Mouse (Mus musculus) ES-CJ7 (cell line): Measurements from ENCODE around the gene Edn1.
A peak's percentile ranks its signal among the peaks of the same experiment; 100 is the strongest.

Experiments used
- DNase-seq: peaks from one replicate; pipeline ENCODE4 v3.0.0; 2011; ENCODE audit warnings: low read depth, low spot score

The Edn1 gene

DNA sequence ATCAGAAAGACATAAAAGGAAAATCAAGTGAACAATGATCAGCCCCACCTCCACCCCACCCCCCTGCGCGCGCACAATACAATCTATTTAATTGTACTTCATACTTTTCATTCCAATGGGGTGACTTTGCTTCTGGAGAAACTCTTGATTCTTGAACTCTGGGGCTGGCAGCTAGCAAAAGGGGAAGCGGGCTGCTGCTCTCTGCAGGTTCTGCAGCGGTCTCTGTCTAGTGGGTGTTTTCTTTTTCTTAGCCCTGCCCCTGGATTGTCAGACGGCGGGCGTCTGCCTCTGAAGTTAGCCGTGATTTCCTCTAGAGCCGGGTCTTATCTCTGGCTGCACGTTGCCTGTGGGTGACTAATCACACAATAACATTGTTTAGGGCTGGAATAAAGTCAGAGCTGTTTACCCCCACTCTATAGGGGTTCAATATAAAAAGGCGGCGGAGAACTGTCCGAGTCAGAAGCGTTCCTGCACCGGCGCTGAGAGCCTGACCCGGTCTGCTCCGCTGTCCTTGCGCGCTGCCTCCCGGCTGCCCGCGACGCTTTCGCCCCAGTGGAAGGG is at the start of gene Edn1:
Gene Edn1, plus strand, starts transcription at position 316 of the 561 bp plus-strand sequence.
- DNase-seq, result peak; percentile 69

DNA sequence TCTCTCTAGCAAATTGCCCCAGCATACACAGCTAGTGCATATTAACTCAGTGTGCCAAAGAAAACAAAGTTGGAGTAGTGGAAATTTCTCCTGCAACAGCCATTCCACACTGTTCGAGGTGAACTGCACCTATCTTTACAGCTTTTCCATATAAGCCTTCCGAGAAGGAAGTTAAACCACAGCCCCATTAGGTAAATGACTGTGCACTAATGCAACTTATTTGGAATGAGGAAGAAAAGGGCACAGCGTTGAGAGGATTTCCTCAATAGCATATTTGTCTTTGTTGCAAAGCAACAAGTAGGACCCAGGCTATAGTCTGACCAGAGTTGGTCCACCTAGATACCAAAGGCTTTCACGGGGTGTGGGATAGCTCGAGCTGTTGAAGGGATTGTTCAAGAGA is 47.5 kb upstream of the Edn1 start:
- DNase-seq, result no peak

DNA sequence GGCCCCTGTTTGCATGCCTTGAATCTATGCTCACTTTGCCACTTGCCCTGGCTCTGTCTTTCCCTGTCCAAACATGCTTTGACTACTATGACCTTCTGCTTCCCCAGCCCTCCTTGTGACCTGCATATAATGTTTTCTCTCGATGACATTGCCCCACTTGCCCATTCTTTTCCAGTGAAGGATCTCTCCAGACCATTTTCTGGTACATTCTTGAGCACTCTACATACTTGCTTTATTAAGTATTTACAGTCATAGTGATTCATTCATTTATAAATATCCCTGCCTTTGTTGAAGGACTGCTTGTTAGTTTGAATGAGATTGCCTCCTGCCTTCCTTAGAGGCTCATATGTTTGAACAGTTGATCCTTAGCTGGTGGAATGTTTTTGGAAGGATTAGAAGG is 46.2 kb upstream of the Edn1 start:
- DNase-seq, result no peak

DNA sequence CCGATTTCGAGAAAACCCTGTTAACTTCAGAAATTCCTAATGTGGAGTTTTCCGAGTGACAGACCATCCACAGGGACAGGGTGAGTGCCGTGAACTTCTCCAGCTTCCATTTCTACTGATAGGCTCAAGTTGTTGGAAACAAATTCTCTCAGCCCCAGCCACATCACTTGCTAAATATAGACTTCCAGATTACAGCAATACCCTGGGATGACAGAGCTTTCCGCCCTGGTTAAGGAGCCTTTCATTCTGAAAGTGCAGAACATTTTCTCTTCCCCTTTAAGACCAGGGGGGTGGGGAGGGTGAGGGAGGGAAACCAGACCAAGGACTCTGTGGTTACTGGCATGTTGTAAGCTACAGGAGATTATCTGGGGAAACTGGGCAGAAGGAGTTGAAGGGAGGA is 42.9 kb upstream of the Edn1 start:
- DNase-seq, result no peak

DNA sequence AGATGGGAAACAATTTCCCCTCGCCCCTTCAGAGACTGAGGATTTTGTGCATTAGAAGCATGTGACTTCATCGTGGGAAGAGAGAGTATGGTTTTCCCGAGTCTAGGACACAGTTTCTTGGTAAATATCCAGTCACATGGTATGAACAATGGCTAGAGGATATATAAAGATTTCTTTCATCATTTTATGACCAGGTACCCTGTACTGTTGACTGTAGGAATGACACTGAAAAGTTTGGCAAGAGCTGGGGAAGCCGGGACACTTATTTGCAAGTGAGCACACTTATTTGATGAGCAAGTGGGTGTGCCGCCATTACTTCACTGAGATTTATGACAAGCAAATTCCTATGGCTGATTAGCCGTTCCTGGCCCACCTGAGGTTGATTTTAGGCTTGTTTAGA is 40.6 kb upstream of the Edn1 start:
- DNase-seq, result no peak

DNA sequence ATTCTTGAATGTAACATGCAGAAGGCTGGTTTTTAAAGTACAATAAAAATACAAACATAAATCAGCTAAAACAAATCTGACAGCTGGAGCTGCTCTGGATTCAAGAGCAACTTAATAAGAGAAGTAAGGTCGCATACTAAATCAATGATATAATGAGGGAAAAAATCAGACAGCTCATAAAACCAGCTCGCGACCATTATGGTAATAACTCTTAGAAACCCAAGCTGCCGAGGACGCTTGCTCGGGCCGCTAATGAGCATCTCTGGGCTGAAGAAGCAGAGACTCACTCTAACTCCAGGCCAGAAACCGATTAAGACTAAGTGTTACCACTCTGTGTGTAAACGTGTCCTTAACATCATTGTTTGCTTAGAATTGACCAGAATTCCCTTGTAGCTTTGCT is 31.2 kb upstream of the Edn1 start:
- DNase-seq, result no peak

DNA sequence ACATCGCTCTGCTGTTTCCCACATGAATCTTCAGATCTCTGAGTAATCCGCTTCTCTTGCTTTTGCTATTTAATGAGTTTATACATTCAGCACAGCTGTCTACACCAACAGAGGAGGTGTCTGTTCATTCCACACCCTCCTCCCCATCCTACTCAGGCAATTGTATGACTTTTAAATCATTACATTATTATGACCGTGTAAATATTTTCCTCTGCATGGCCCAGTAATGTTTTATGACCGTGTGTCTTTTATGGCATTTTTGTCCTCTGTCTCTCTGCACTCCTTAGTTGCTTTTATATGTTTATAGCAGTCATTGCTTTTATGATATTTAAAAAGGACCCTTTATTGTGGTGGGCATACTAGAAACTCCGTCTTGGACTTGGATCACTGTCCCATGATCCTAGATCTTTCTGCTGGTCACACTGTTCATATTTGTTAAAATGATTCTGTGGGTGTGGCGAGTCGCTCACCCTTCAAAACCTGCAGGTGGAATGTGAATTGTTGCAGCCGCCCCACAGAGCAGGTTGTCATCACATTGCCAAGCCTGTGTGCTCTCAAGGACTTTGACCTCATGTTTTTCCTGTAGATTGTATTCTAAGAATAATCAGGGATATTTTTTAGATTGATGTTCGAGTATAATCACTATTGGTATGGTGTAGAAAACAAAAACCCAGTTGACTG is 24.4 kb upstream of the Edn1 start:
- no peak for DNase-seq

DNA sequence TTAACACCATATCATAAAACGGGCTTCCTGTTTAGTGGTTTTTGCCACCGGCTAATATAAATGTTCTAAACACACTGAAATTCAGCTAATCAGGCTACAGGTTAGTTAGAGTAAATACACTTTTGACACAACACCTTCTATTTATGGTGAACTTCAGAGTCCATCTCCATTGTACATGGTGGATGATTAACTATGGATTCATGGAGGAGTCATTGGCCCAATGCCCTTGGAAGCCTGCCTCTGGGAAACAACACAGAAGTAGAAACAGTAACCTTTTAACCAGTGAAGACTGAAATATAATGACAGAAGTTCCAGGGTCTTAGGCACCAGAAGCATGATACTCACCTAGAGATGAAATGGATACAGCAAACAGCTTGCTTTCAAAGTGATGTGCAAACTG is 23.5 kb upstream of the Edn1 start:
- no peak for DNase-seq

DNA sequence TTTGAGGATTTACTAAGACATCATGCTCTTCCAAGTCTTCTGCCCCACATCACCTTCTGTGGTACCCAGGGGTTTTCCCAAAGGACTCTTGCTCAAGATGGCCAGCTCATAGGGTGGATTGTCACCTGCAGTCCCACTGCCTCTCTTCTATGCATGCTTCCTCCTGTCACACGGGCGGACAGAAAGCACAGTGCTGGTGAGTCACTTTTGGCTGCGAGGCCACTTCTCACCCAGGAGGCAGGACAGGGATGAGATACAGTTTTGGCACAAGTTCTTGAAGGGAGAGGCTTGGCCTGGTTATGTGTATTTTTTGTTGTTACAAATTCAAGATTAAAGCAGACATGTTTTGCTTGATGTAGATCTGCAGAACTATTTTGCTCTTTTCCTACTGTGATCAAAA is 15.4 kb upstream of the Edn1 start:
- DNase-seq, result no peak

DNA sequence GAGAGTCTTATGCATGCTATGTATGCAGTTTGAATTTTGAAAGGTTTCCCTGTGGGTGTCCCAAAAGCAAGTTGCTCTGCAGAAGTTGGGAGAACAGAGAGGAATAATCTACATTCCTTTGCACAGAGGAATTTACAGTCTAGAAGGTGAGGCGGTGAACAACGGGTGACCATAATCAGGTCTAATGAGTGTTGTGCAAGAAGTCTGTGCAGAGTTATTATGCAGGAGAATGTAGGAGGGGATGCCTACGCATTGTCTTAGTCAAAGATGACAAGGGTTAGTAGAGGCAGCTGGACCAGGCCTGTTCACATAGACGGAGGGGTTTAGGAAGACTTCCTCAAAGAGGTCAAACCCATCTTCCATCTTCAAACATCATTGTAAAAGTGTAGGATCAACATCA is 14.5 kb upstream of the Edn1 start:
- DNase-seq, result no peak

DNA sequence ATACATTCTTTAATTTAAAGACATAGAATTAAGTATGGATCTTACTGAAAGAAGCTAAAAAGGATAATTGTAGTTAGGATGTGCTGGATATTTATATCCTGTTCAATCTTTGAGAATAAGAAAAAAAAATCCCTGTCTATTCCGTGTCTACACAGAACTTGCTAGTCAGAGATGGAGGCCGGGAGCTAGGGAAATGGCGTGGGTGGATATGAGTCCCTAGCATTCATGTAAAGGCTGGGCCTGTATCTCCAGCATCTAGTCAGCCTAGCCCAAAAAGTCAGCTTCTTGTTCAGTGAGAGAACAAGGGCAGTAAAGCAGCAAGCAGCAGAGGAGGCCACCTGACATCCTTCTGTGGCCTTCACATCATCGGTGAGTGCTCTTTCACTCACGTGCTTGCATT is 8.7 kb upstream of the Edn1 start:
- no peak for DNase-seq

DNA sequence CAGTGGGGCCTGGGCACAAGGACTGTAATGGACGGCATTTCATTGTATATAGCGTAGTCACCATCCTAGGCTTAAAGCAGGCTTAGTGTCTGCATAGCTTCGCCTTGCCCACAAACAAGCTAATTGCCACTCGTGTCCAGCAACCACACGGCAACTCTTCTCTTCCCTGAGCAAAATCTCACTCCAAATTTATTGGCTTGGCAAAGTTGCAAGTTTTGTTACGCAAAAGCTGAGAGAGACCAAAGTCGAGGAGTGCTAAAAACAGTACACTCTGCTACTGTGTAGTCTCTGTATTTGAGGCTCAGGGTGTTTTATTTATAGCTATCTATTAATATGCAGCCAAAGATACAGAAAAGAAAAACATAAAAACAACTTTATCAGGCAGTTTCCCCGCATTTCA is 3.0 kb upstream of the Edn1 start:
- no peak for DNase-seq

DNA sequence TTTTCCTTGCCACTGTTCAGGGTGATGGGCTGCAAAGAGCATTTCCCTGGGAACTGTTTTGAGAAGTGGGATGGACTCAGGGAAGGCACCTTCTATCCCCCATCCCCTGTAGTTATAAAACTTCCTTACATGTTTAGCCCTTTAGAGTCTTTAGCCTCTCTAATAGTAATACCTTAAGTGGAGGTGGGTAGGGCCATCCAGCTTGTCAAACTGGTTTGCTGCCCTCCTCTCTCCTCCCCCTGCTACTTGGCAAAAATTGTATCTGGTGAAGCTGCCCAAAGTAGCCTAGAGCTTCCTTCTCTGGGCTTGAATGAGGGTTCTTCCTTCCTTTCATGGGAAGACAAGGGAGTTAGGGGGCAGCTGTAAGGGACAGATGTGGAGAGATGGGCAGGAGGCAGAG is 2.5 kb upstream of the Edn1 start:
- no peak for DNase-seq

DNA sequence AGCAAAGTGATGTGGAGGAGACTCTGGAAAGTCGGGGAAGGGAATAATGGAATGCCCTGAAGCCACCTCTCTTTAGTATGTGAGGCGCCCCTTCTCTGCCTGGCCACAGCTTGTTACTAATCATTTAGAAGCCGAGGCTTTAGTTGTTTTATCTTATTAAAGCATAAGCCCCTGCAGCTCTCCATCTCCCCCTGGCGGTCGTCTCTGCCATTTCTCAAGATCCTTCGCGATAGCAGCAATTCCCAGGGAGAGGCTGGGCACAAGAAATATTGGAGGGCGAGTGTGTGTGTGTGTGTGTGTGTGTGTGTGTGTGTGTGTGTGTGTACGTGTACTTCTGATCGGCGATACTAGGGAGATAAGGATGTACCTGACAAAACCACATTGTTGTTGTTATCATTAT is 709 bp upstream of the Edn1 start:
- peak; percentile 78 for DNase-seq

DNA sequence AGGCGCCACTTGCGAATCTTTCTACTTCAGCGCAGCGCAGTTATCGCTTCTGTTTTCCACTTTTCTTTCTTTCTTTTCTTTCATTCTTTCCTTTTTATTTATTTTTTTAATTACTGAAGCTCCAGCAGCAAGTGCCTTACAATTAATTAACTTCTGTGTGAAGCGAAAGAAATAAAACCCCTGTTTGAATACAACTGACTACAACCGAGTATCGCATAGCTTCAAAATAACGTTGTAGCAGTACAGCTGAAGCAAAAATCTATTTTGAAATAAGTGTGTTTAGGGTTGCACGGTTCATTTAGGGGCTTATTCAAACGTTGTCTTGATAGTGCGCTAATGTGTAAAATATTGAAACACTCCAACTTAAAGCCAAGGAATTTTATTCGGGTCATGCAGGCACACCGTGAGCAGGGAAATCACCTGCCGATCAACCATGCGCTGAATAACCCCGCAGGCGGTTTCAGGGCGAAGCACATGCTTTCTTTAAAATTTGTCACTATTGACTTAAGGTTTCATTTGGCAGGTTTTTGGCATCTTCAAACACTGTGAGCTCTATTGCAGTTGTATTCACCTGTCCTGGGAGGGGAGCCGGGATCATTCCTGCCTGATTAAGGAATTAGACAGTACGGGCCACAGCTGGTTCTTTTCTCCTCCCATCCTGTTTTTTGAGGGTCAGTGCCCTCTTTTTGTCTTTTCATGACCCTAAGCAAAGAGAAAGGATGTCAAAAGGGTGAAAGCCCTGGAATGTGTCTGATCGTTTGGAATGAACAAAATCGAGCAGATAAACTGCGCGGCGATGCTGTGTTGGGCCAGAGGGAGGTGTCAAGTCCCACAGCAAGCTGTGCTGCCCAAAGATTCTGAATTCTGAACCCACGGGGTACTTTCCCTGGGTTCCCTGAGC is 935 bp downstream of the Edn1 start:
- DNase-seq, result no peak

DNA sequence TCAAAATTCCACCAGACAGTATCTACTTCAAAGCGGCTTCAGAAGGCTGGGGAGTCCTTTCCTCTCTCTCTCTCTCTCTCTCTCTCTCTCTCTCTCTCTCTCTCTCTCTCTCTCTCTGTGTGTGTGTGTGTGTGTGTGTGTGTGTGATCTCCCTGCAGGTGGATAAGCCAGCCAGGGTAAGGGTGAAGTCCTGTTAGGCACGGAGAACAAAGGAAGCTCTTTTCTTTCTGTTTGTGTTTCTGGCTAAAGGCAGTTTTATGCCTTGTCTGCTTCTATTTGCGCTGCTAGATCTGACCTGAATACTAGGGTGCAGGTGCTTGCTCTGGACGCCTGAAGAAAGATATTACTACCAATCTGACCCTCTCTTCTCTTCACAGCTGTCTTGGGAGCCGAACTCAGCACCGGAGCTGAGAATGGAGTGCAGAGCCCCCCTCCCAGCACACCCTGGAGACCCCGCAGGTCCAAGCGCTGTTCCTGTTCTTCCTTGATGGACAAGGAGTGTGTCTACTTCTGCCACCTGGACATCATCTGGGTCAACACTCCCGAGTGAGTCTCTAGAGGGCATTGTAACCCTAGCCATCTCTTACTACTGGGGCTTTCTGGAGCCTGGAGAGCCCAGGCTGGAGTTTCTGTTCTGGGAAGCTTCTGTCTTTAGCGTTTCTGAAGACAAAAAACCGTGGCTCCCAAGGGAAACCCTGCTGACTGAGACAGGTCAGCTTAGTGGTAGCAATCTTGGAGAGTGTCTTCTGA is 2.1 kb downstream of the Edn1 start:
- no peak for DNase-seq

DNA sequence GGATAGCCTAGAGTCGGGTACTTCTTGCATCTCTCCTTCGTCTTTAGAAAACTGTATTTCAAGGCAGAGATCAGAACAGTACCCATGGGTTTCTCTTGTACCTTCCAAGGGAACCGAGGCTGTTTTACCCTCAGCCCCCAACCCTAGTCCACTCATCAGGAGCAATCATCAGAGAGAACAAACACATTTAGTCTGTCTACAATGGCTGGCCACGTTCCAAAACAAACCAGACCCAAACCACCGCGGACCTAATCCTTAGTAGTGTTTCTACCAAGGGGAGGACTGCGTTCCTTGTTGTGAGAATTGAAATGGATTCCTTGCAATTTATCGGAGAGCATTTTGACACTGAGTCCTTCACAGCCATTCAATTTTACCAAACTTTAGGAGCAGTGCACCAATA is 2.9 kb downstream of the Edn1 start:
- no peak for DNase-seq

DNA sequence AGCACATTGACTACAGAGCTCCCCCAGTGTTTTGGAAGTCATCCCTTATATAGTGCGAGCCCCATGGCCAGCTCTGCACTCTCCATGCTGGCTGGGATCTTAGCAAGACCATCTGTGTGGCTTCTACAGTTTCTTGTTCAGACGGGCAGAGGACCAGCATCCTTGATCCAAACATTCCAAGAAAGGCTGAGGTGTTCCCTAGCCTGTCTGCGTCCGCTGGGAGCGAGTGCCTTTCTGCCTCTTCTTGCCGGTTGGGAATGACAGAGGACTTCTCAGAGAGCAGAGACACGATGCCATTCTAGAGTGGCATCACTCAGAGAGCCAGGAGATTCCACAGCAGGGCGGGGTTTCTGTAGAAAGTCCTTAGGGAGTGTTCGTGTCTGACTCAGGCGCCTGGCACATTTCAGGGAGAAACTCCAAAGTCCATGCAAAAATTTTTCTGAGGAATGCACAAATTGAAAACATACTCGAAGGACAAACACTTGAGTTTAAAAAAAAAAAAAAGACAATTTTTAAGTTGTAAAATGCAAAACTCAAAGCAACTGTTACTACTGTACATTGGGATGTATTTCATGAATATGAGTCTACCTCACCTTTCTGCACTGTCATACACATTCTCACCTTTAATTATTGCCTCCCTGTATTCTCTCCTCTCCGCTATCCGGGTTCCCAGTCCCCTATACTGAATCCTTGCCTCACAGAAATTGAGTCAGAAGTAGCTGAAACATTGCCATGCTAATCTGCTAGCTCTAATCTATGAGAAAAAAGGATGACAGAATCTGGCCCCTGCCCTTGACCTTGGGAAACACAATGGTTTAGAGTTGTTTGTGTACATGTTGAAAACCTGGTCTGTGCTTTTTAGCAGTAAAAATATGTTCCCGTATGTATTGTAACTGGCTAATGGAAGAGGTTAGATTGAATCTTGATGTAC is 5.9 kb downstream of the Edn1 start:
- no peak for DNase-seq

DNA sequence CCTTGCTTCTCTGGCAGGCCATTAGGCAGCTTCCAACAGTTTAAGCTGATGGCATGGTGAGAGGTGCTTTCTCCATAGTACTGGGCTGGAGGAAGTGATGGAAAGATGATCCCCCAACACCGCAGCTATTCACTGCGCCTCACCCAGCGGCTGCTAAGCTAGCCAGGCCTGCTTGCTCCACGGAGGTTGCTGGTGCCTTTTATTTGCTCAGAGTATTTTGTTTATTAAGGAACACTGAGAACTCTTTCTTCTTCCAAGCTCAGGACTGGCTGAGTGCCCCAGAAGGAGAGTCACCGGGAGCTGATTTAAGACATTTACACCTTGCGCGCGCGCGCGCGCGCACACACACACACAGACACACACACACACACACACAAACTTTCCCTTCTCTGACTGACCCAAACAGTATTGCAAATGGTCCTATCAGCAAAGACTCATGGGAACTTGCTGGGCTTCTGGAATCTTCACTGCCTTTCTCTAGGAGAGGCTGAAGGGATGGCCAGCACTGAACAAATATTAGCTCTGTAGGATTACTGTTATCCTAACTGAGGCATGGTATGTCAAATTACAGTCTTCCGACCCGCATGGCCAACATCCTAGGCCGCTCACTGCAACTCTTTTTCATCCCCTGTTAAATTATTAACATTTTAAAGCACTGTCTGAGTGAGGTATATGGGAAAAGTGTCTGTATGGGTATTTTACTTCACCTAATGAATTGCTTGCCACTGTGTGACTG is 7.3 kb downstream of the Edn1 start:
- no peak for DNase-seq

DNA sequence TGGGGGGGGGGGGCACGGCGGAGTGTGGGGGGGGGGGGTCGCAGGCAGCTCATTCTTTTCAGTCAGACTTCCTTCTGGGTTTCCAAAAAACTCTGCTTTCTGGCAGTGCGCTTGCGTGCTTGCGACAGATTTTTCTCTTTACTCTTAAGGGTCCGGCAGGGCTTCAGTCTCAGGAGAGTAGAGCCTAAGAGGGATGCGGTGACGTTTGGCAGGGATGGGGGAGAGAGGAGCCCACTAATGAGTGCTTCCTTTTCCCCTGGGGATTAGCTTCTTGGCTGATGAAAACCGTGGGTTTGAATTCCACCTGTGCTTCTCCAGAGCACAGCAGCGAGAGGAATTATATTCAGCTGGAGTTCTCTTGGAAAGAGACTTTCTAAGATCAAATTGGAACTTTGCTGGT is 8.5 kb downstream of the Edn1 start:
- DNase-seq, result no peak
